Mouse (Mus musculus): ENCODE data around the gene Gpx1. TPM values are rescaled to one million over a fixed set of nuclear protein-coding genes. Genes with fewer than 3 reads are reported as not detected.
"Not testable (repeated sequence)": the region's sequence is repeated elsewhere in the genome, so short reads cannot be mapped to it uniquely, and the experiment has no call there.

Gpx1 gene
- 100 to 1,000 TPM in 1 of 2 experiments, 10 to 100 TPM in 1; 99.8 to 110 TPM for total RNA-seq (2021)
- long read RNA-seq, experiment 1, transcript Gpx1-201 (2 exons, 1,072 nt), result major isoform, 80 of 80 reads
- long read RNA-seq, experiment 1, partial matches to known transcripts, result 0 of 80 reads
- long read RNA-seq, experiment 1, other reads (novel, unspliced or antisense), result 0 of 80 reads
- long read RNA-seq, experiment 2, transcript Gpx1-201 (2 exons, 1,072 nt), result major isoform, 55 of 57 reads
- long read RNA-seq, experiment 2, partial matches to known transcripts, result 0 of 57 reads
- long read RNA-seq, experiment 2, other reads (novel, unspliced or antisense), result 0 of 57 reads

- DNase-seq (ENCODE audit: low spot score in 2 of 2), result peak; percentile 76 to 81
Observed at GRCm38 (mm10) chr9:108338886-108339781, at the start of gene Gpx1. Gpx1 (plus strand) TSS chr9:108338903.

- no peak for DNase-seq (ENCODE audit: low spot score in 2 of 2)
Observed at GRCm38 (mm10) chr9:108289347-108289746, 49.4 kb upstream of the Gpx1 start.

GRCm38 (mm10) chr9:108290016-108290750 lies 48.5 kb upstream of the Gpx1 start, which contains the start of gene Nicn1:
Nicn1 (plus strand) TSS chr9:108290429.
- DNase-seq (ENCODE audit: low spot score in 2 of 2), result peak; percentile 88 to 93

- no peak for DNase-seq (ENCODE audit: low spot score in 2 of 2)
Observed at GRCm38 (mm10) chr9:108290773-108291172, 47.9 kb upstream of the Gpx1 start.

GRCm38 (mm10) chr9:108296453-108297355 lies 42.0 kb upstream of the Gpx1 start, which contains the start of gene Amt:
Amt (plus strand) TSS chr9:108296853.
- DNase-seq (ENCODE audit: low spot score in 2 of 2), result no peak

GRCm38 (mm10) chr9:108301853-108302252 lies 36.9 kb upstream of the Gpx1 start:
- DNase-seq (ENCODE audit: low spot score in 2 of 2), result no peak

GRCm38 (mm10) chr9:108304716-108305115 lies 34.0 kb upstream of the Gpx1 start:
- no peak for DNase-seq (ENCODE audit: low spot score in 2 of 2)

GRCm38 (mm10) chr9:108305170-108305569 lies 33.5 kb upstream of the Gpx1 start:
- DNase-seq (ENCODE audit: low spot score in 2 of 2), result no peak

GRCm38 (mm10) chr9:108305629-108306520 lies 32.8 kb upstream of the Gpx1 start, which contains the start of the genes Rhoa and Tcta:
Rhoa (plus strand) TSS chr9:108306129.
Tcta (minus strand) TSS chr9:108306160.
- DNase-seq (ENCODE audit: low spot score in 2 of 2), result peak; percentile 96 to 98

- peak; percentile 52 to 62 for DNase-seq (ENCODE audit: low spot score in 2 of 2)
Observed at GRCm38 (mm10) chr9:108306571-108306980, 32.1 kb upstream of the Gpx1 start.

GRCm38 (mm10) chr9:108307021-108307807 lies 31.5 kb upstream of the Gpx1 start:
- DNase-seq (ENCODE audit: low spot score in 2 of 2), result no peak

GRCm38 (mm10) chr9:108308141-108308540 lies 30.6 kb upstream of the Gpx1 start:
- DNase-seq (ENCODE audit: low spot score in 2 of 2), result no peak

GRCm38 (mm10) chr9:108317572-108317971 lies 21.1 kb upstream of the Gpx1 start:
- DNase-seq (ENCODE audit: low spot score in 2 of 2), result no peak

GRCm38 (mm10) chr9:108318462-108318861 lies 20.2 kb upstream of the Gpx1 start:
- DNase-seq (ENCODE audit: low spot score in 2 of 2), result no peak

GRCm38 (mm10) chr9:108322054-108322453 lies 16.6 kb upstream of the Gpx1 start:
- DNase-seq (ENCODE audit: low spot score in 2 of 2), result not testable (repeated sequence)

GRCm38 (mm10) chr9:108324784-108325183 lies 13.9 kb upstream of the Gpx1 start:
- DNase-seq (ENCODE audit: low spot score in 2 of 2), result no peak

- DNase-seq (ENCODE audit: low spot score in 2 of 2), result no peak
Observed at GRCm38 (mm10) chr9:108325811-108326210, 12.9 kb upstream of the Gpx1 start.

- no peak for DNase-seq (ENCODE audit: low spot score in 2 of 2)
Observed at GRCm38 (mm10) chr9:108337848-108338550, 704 bp upstream of the Gpx1 start.
